Mouse (Mus musculus) left cerebral cortex, postnatal 4 days (tissue): Measurements from ENCODE around the gene Vax1. TPM values are rescaled to one million over a fixed set of nuclear protein-coding genes. Genes with fewer than 3 reads are reported as not detected.

ENCODE experiments used
- DNase-seq: peaks from one replicate; pipeline ENCODE4 v3.0.0-alpha.2; 2022
- intact Hi-C: fragments of 180-260 bp; cut with DNase I; formaldehyde crosslinking; loops from one replicate; pipeline ENCODE4 v1.15.1; 2025
- total RNA-seq, 2 experiments: library from RNA; stranded (reverse); gene quantifications; 2 replicates each; pipeline ENCODE4 v1.2.3; 2021

Vax1 gene
- total RNA-seq, 2 experiments from 2014 or later = 2.4 to 3.2 TPM

DNA sequence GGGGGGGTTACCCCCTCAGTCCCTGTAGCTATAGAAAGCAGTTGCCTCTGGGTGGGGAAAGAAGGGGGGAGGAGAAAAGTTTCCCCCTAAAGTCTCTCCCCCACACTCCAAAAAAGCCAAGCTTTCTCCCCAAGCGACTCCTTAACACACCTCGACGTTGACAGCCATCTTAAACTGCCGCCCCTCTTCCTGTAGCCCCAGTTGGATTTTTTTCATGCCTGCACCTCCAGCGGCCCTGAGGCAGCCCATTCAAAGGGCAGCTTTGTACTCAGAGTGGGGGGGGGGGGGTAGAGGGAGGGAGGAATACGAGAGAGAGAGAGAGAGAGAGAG, 875 bp upstream of the Vax1 start:
- intact Hi-C loops = no loop called here
- DNase-seq = no peak

DNA sequence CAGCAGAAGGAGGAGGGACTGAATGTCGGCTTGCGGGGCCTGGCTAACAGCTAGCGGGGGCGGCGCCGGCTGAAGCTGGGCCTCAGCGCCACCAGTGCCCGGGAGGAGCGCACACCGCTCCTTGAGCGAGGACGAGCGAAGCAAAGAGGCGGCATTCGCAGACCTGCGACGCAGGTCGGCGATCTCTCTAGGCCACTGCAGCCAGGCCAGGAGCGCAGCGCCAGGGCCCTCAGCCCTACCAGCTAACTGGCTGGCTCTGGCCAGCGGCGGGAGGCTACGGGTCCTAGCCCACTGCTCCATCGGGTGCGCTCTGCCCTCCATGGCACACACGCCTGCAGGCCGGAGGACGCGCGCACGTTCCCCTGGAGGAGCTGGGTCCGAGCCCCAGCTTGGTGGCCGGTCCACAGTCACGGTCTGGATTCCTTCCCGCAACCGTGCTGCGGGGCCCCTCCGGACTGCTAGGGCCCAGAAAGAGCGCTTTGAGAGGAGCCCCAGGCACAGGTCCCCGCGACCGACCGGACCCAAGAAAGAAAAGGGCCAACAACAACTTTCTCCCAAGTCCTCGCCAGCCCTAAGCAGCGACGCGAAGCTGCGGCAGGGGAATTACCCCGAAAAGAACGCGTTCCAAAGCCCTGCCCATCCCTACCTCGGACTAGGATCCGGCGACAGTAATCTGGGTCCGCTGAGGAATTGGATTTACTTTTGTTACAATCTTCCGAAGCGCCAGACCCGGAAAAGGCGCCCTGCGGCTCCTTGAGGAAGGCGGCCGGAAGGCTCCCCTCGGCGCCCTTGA, 517 bp downstream of the Vax1 start:
- no peak for DNase-seq
- intact Hi-C loops = no loop called here

- DNase-seq = no peak
- intact Hi-C loops = no loop called here
Measured at GRCm38 (mm10) chr19:59168386-59168905, 1.4 kb downstream of the Vax1 start.

DNA sequence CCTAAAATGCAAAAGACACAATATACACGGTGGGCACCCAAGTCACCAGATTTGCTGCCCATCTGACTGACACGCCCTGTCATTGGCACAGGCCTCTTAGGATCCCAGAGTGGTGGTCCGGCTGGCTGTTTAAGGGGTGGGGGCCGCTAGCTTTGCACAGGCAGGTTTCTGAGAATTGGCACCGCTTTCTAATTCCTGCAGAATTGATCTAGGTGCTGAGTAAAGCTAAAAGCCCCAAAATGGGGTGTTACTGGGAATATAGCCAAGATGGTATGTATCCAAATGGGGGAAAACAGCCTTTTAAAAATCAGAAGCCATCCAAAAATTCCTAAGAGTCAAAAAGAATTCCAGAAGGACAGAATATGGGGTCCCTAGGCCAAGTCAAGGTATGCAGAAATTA, 2.0 kb downstream of the Vax1 start:
- intact Hi-C loops = no loop called here
- DNase-seq = no peak

DNA sequence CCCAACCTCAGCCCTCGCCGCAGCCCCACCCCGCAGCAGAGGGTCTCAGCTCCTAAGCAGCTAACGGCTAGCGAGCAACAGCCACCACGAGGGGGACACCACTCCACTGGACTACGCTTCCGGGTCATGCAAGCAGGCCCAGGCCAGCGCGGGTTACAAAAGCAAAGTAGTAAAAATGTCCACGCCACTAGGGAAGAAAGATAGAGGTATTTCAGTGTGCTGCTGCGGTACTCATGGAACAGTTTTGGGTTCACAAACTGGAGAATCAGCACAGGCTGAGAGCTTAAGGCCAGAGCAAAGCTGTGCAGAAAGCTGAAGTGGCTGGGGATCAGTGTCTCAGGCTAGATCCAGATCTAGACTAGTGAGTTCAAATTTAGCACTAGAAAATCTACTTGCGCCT, 3.0 kb downstream of the Vax1 start:
- intact Hi-C loops = no loop called here
- DNase-seq = no peak

- DNase-seq = no peak
- intact Hi-C loops = no loop called here
Measured at GRCm38 (mm10) chr19:59166311-59166761, 3.5 kb downstream of the Vax1 start.

DNA sequence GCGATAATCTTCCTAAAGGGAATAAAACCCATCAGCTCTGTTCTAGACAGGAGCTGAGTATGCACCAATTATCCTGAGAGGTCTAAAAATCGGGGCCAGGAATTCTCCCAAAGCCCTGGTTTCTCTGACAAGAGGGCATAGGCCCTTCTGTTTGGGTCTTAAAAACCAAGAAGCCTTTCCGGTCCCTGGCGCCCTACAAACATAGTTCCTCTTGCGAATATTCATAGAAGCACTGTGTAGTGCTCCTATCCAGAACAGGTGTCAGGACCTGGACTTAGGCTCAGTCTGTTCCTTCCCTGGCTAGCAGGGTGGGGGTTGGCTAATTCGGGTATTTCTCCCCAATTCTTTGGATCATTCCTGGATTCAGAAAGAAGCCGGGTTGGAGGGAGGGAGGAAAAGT, 4.3 kb downstream of the Vax1 start:
- intact Hi-C loops = no loop called here
- no peak for DNase-seq

DNA sequence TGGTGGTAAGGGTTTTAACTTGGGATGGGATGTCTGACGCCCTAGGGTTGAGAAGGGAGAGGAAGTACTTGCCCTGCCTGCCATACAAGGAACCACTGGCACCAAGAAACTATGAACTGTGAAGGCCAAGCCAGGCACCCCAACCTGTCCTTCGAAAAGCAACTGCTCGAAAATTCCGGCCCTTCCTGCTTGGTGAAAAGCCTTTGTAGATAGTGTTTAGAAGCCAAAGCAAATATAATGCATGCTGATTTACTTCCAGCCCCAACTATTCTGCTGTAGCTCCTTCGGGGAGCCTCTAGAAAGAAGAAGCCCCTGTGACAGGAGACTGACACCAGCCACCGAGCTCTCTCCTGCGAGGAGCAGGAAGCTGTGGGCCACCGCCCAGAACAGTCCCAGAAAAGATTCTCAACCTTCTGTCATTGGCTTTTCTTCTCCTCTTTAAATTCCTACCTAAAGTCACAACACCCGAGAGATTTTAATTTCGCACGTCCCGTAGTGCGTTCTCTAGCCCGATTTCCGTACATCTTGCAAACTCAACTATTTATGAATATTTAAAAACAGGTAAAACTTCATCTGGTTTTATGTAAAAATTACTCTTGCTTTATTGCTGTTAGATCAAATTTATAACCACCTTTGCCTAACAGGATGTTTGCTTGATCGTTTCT, 4.8 kb downstream of the Vax1 start:
- peak; percentile 4 for DNase-seq
- intact Hi-C loops = no loop called here

DNA sequence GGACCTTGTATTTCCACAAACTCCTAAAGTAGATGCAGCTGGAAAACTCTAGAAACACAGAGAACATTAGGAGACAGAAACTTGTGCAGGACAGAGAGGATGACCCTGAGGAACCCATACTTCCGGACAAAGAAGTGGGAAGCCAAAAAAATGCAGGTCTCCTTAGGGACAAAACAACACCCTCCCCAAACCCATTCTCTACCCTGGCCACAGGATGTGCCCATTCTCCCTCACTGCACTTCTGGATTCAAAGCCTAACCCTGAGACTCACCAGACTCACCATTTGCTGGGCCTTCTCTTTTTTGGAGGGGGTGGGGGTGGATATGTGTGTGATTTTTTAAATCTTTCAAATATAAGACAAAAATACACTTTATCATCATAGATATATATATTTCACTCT, 5.7 kb downstream of the Vax1 start:
- intact Hi-C loops = no loop called here
- DNase-seq = no peak

- intact Hi-C loops = no loop called here
- DNase-seq = no peak
Measured at GRCm38 (mm10) chr19:59156702-59157101, 13.2 kb downstream of the Vax1 start.

DNA sequence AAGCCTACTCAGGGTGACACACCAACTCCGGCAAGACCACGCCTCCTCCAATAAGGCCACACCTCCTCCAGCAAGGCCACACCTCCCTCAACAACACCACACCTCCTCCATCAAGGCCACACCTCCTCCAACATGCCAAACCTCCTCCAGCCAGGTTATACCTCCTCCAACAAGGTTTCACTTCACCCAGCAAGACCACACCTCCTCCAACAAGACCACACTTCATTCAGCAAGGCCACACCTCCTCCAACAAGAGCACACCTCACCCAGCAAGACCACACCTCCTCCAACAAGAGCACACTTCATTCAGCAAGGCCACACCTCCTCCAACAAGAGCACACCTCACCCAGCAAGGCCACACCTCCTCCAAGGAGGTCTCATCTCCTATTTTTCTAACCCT, 15.7 kb downstream of the Vax1 start:
- intact Hi-C loops = no loop called here
- DNase-seq = no peak

GRCm38 (mm10) chr19:59145492-59146140, 24.2 kb downstream of the Vax1 start:
- no peak for DNase-seq

DNA sequence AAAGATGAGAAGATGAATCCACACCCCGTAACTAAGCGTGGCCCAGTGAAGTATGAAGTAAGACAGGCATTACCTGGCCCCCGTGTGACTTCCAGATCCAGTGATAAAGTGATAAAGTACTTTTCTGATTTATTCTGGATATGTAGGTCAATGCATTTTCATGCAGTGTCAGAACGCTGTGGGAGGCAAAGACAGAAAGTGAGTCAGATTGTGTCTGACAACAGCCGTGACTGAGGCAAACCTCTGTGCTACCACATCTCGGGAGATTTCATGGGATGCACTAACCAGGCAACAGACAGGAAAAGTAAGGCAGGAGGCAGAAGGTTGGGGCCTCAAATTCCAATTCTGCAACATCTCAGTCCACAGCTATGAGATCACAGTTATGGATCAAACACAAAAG, 24.8 kb downstream of the Vax1 start:
- DNase-seq = no peak
- intact Hi-C loops = no loop called here

More at GRCm38 (mm10) chr19:59145492-59146140, 24.2 kb downstream of the Vax1 start:
- intact Hi-C loops = no loop called here

DNA sequence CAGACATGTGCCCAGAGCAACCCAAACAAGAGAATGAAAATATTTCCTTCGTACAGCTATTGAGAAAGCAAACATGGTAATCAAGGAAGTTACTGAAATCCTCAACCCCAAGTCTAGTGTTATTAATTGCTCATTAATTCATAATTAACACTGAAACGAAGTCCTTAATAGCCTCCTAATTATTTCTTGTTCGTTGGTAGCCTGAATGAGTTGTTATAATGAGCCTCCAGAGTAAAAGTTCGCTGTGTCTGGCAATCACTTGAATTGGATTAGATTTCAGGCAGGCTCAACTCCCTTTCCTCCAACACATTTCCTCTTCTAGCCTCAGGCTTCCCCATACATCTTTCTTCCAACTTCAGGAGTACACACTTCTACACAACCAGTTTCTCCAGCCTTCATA, 27.6 kb downstream of the Vax1 start:
- DNase-seq = no peak
- intact Hi-C loops = no loop called here

DNA sequence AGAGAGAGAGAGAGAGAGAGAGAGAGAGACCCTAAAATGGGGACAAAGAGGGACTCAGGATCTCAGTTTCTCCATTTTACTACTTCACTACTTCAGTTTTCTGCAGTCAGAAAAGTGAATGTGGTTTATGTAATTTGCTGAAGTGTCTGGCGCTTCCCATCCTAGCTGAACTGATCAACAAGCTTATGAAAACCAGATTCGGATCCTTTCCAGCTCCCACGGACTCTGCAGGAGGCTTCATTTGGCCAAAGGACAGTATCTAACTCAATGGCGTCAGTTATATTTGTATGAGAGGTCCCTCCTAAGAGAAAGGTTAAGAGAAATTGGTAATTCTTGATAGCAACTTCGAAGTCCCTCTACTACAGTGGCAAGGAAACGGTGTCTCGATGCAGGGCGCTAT, 34.5 kb downstream of the Vax1 start:
- intact Hi-C loops = no loop called here
- DNase-seq = no peak

GRCm38 (mm10) chr19:59134916-59135315, 34.9 kb downstream of the Vax1 start:
- DNase-seq = no peak
- intact Hi-C loops = no loop called here

DNA sequence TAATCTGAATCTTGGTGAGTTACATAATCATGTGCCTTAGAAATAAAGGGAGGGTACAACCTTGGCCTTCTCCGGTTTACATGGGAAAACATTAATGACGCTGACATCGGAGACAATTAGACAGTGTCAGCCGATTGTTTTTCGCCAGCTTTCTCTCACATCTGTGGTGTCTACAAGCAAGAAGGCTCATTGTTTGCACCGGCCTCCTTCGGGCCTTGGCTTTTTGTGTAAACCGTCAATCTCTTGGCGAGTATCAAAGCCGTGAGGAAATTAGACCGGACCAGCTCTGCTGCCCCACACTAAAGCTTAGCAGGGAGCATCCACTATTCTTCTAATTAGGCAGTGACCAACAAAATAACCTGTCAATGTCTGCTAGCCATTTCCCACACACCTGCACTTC, 36.7 kb downstream of the Vax1 start:
- DNase-seq = no peak

GRCm38 (mm10) chr19:59129671-59130070, 40.2 kb downstream of the Vax1 start:
- peak; percentile 36 for DNase-seq
- intact Hi-C loops = no loop called here

More for the DNA sequence above, 36.7 kb downstream of the Vax1 start:
- intact Hi-C loops = no loop called here

DNA sequence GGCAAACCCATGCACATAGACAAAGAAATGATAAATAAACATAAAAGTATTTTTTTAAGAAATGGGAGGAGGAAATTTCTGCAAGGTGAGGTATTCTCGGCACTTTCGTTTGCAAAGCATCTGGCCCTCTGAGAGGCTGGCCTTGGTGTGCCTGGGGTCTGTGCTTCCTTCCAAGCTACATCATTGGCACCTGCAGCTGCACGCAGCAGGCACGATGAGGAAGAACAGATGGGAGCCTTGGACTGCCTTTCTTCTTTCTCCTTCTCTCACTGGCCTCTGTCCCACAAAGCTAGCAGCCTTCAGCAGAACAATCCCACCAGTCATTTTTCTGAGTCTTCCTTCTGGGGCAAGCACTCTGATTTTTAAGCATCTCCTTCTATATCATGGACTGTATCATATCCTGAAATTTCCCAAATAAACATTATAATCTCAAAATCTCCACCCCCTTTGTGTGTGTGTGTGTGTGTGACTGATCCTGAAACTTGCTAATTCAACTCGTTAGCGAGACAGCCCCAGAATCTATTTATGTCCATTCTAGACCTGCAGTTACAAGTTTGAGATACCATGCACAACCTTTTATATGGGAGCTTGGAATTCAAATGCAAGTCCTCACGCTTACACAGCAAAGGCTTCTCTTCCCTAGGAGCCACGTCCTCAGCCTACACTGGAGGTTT, 41.2 kb downstream of the Vax1 start:
- intact Hi-C loops = no loop called here
- DNase-seq = peak; percentile 40

DNA sequence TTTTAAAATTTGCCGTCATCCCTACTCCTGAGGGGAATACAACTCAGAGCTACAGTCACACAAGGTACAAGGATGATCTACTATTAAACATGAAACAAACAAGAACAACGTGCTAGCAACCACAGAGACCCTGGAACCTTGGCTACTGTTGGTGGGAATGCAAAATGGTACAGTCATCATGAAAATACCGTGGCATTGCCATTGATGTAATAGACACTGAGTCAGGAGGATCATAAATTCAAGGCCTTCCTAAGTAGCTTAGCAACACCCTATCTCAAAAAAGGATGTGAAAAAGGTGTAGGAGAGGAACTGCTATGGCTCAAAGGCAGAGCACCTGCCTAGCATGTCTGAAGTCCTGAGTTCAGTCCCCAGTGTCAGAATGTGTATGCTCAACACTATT, 42.4 kb downstream of the Vax1 start:
- DNase-seq = no peak
- intact Hi-C loops = no loop called here
